8 mouse cellular contexts compared by ENCODE assay signal in genomic region chr11:85714312-85714931, GRCm38 (mm10).
A peak's percentile ranks its signal among the peaks of the same experiment; 100 is the strongest.
DNase-seq lines count a peak whose midpoint lies in the region; ATAC-seq and TF ChIP-seq lines count a peak whose summit lies in the region.
"Had no signal": no experiment of that assay in that cellular context is flagged by ENCODE, and none has a peak within 500 bp of the region (broad histone marks: within the 10 kb centered on the region; RNA-seq: fewer than 3 reads in every experiment).

No protein-coding gene starts in this region.

- no peak overlapping the region for H3K4me2 ChIP-seq in hindbrain, postnatal 0 days (ENCODE audit: low read depth, low read length)
- H3K4me2 ChIP-seq in neural tube, embryonic 12.5 days (replicated peaks) = no peak overlapping the region
- no peak overlapping the region for H3K4me2 ChIP-seq in embryonic facial prominence, embryonic 13.5 days

- peak overlapping the region; percentile 62 for H3K27ac ChIP-seq in hindbrain, embryonic 10.5 days
- no peak overlapping the region for H3K27ac ChIP-seq in hindbrain, postnatal 0 days
- H3K27ac ChIP-seq in neural tube, embryonic 12.5 days = 0 out of 2 replicates have a peak overlapping the region, but pooled peaks have one; percentile 16
- peak overlapping the region; percentile 3; the same call in 1 of the 2 replicates for H3K27ac ChIP-seq in embryonic facial prominence, embryonic 13.5 days

- no peaks in the 10 kb centered on the region for H3K9me3 ChIP-seq in hindbrain, embryonic 10.5 days
- no peaks in the 10 kb centered on the region for H3K9me3 ChIP-seq in hindbrain, postnatal 0 days (ENCODE audit: low read length)
- H3K9me3 ChIP-seq in neural tube, embryonic 12.5 days = no peaks in the 10 kb centered on the region
- no peaks in the 10 kb centered on the region for H3K9me3 ChIP-seq in embryonic facial prominence, embryonic 13.5 days
- H3K9me3 ChIP-seq: G1E had no signal

- H3K4me3 ChIP-seq in hindbrain, embryonic 10.5 days = 0 out of 2 replicates have a peak overlapping the region, but pooled peaks have one; percentile 3
- H3K4me3 ChIP-seq in hindbrain, postnatal 0 days (ENCODE audit: low read length) = no peak overlapping the region
- H3K4me3 ChIP-seq in neural tube, embryonic 12.5 days = no peak overlapping the region
- H3K4me3 ChIP-seq in embryonic facial prominence, embryonic 13.5 days = no peak overlapping the region

- 5% methylated on average over 7 of the region's 7 CpGs for WGBS in hindbrain, embryonic 10.5 days
- WGBS in hindbrain, postnatal 0 days = 13% methylated on average over 7 of the region's 7 CpGs
- 4% methylated on average over 7 of the region's 7 CpGs for WGBS in neural tube, embryonic 12.5 days
- WGBS in embryonic facial prominence, embryonic 13.5 days = 10% methylated on average over 7 of the region's 7 CpGs

- H3K4me1 ChIP-seq in hindbrain, embryonic 10.5 days (replicated peaks) = peaks cover 56% of the 10 kb centered on the region
- no peaks in the 10 kb centered on the region for H3K4me1 ChIP-seq in hindbrain, postnatal 0 days (ENCODE audit: insufficient read depth, low read length)
- H3K4me1 ChIP-seq in neural tube, embryonic 12.5 days = peaks cover 35% of the 10 kb centered on the region
- peaks cover 36% of the 10 kb centered on the region for H3K4me1 ChIP-seq in embryonic facial prominence, embryonic 13.5 days

- no peak for TF ChIP-seq CTCF in hindbrain, postnatal 0 days (IDR thresholded peaks at IDR 0.05; ENCODE audit: low read depth)

- no peaks in the 10 kb centered on the region for H3K36me3 ChIP-seq in hindbrain, embryonic 10.5 days
- no peaks in the 10 kb centered on the region for H3K36me3 ChIP-seq in hindbrain, postnatal 0 days (ENCODE audit: insufficient read depth, low read length)
- H3K36me3 ChIP-seq in neural tube, embryonic 12.5 days = no peaks in the 10 kb centered on the region
- H3K36me3 ChIP-seq in embryonic facial prominence, embryonic 13.5 days = no peaks in the 10 kb centered on the region
- H3K36me3 ChIP-seq: G1E had no signal

- no peak for ATAC-seq in hindbrain, postnatal 0 days
- ATAC-seq in neural tube, embryonic 12.5 days (ENCODE audit: low FRiP score, low read depth) = no peak
- ATAC-seq in embryonic facial prominence, embryonic 13.5 days (ENCODE audit: insufficient number of reproducible peaks, insufficient read depth, low FRiP score, low TSS enrichment, low read depth) = no peak
- no peak for ATAC-seq in CD4-positive, CD25-positive, alpha-beta regulatory T cell, adult 4 months

- H3K9ac ChIP-seq in hindbrain, postnatal 0 days (replicated peaks; ENCODE audit: low read length) = no peak overlapping the region
- no peak overlapping the region for H3K9ac ChIP-seq in neural tube, embryonic 12.5 days
- no peak overlapping the region for H3K9ac ChIP-seq in embryonic facial prominence, embryonic 13.5 days

- no peak for DNase-seq in hindbrain, embryonic 10.5 days (ENCODE audit: low spot score)
- DNase-seq in hindbrain, postnatal 0 days (ENCODE audit: low spot score) = no peak
- DNase-seq in neural tube, embryonic 10.5 days (ENCODE audit: extremely low spot score, low spot score) = no peak
- DNase-seq in left cerebral cortex, adult 18-20 months (ENCODE audit: low spot score in 2 of 2) = no peak

- peaks cover 70% of the 10 kb centered on the region for H3K27me3 ChIP-seq in hindbrain, embryonic 10.5 days (ENCODE audit: insufficient read depth, poor library complexity, severe bottlenecking)
- no peaks in the 10 kb centered on the region for H3K27me3 ChIP-seq in hindbrain, postnatal 0 days (ENCODE audit: insufficient read depth, low read length)
- no peaks in the 10 kb centered on the region for H3K27me3 ChIP-seq in neural tube, embryonic 12.5 days (replicated peaks)
- H3K27me3 ChIP-seq in embryonic facial prominence, embryonic 13.5 days = peaks cover 14% of the 10 kb centered on the region
